Mouse (Mus musculus): ENCODE results near the gene Shank2. TPM values are rescaled to one million over a fixed set of nuclear protein-coding genes. Genes with fewer than 3 reads are reported as not detected.

Shank2 gene
- polyA plus RNA-seq (2011; ENCODE audit: insufficient read depth, insufficient read length, low replicate concordance, missing spikeins) = 2.0 TPM in 1 of 2 replicates, not detected in the other

GRCm38 (mm10) chr7:144001628-144002027 lies at the start of gene Shank2:
Gene Shank2 (plus strand): TSS chr7:144001928.
- Histone ChIP-seq H3K27ac (ENCODE audit: control insufficient read depth, insufficient read depth, low read depth, low read length, poor library complexity) (no peak within 1 kb of the TSS), H3K4me1 (ENCODE audit: control insufficient read depth, insufficient read depth, low read length) (no peaks in the 10 kb centered on the region), H3K4me3 (replicated peaks; ENCODE audit: control insufficient read depth, low read depth, low read length) (no peak within 1 kb of the TSS)
- WGBS = 68% methylated on average over 3 of the region's 3 CpGs
- TF ChIP-seq CTCF (IDR thresholded peaks at IDR 0.05; ENCODE audit: control insufficient read depth, insufficient read depth, low read length) (no peak), POLR2A (IDR thresholded peaks at IDR 0.05; ENCODE audit: borderline replicate concordance, control insufficient read depth, low read depth, low read length) (no peak)

GRCm38 (mm10) chr7:143952130-143952529 lies 49.6 kb upstream of the Shank2 start:
- H3K4me3 ChIP-seq (replicated peaks; ENCODE audit: control insufficient read depth, low read depth, low read length) = no peak overlapping the region
- TF ChIP-seq POLR2A (IDR thresholded peaks at IDR 0.05; ENCODE audit: borderline replicate concordance, control insufficient read depth, low read depth, low read length) = no peak
- no peak for TF ChIP-seq CTCF (IDR thresholded peaks at IDR 0.05; ENCODE audit: control insufficient read depth, insufficient read depth, low read length)
- no peaks in the 10 kb centered on the region for H3K4me1 ChIP-seq (ENCODE audit: control insufficient read depth, insufficient read depth, low read length)
- H3K27ac ChIP-seq (ENCODE audit: control insufficient read depth, insufficient read depth, low read depth, low read length, poor library complexity) = no peak overlapping the region
- 79% methylated on average over 3 of the region's 3 CpGs for WGBS

- H3K27ac ChIP-seq (ENCODE audit: control insufficient read depth, insufficient read depth, low read depth, low read length, poor library complexity) = no peak overlapping the region
- H3K4me3 ChIP-seq (replicated peaks; ENCODE audit: control insufficient read depth, low read depth, low read length) = no peak overlapping the region
- TF ChIP-seq CTCF (IDR thresholded peaks at IDR 0.05; ENCODE audit: control insufficient read depth, insufficient read depth, low read length) (no peak), POLR2A (IDR thresholded peaks at IDR 0.05; ENCODE audit: borderline replicate concordance, control insufficient read depth, low read depth, low read length) (no peak)
- H3K4me1 ChIP-seq (ENCODE audit: control insufficient read depth, insufficient read depth, low read length) = no peaks in the 10 kb centered on the region
- 75% methylated on average over 6 of the region's 6 CpGs for WGBS
Measured at GRCm38 (mm10) chr7:143956575-143957295, 45.0 kb upstream of the Shank2 start.

GRCm38 (mm10) chr7:143958030-143958565 lies 43.6 kb upstream of the Shank2 start:
- Histone ChIP-seq H3K27ac (ENCODE audit: control insufficient read depth, insufficient read depth, low read depth, low read length, poor library complexity) (no peak overlapping the region), H3K4me1 (ENCODE audit: control insufficient read depth, insufficient read depth, low read length) (no peaks in the 10 kb centered on the region), H3K4me3 (replicated peaks; ENCODE audit: control insufficient read depth, low read depth, low read length) (no peak overlapping the region)
- WGBS = 69% methylated on average over 11 of the region's 11 CpGs
- no peak for TF ChIP-seq POLR2A (IDR thresholded peaks at IDR 0.05; ENCODE audit: borderline replicate concordance, control insufficient read depth, low read depth, low read length)
- TF ChIP-seq CTCF (IDR thresholded peaks at IDR 0.05; ENCODE audit: control insufficient read depth, insufficient read depth, low read length) = no peak

- TF ChIP-seq POLR2A (IDR thresholded peaks at IDR 0.05; ENCODE audit: borderline replicate concordance, control insufficient read depth, low read depth, low read length) (no peak), CTCF (IDR thresholded peaks at IDR 0.05; ENCODE audit: control insufficient read depth, insufficient read depth, low read length) (no peak)
- Histone ChIP-seq H3K27ac (ENCODE audit: control insufficient read depth, insufficient read depth, low read depth, low read length, poor library complexity) (no peak overlapping the region), H3K4me1 (ENCODE audit: control insufficient read depth, insufficient read depth, low read length) (no peaks in the 10 kb centered on the region), H3K4me3 (replicated peaks; ENCODE audit: control insufficient read depth, low read depth, low read length) (no peak overlapping the region)
- 80% methylated on average over 5 of the region's 5 CpGs for WGBS
Measured at GRCm38 (mm10) chr7:143963813-143964212, 37.9 kb upstream of the Shank2 start.

DNA sequence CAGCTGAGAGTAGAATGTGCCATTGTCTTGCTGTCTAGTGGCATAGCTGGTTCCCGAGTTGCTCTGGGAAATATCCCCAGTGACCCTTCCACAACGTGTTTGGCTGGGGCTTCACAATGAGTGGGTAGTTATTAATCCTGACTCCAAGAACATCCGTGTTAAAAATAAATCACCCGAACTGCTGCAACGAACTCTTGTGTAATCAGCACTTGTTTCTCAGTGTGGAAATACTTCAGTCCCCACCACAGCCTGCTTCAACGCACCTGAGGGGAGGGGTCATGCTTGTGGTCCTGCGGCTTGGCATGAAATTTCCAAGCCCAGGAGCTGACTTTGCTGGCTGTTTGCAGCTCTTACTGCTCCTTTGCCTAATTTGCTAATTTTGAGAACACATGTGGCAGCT lies 35.1 kb upstream of the Shank2 start:
- H3K4me1 ChIP-seq (ENCODE audit: control insufficient read depth, insufficient read depth, low read length) = no peaks in the 10 kb centered on the region
- WGBS = 55% methylated on average over 7 of the region's 7 CpGs
- no peak overlapping the region for H3K4me3 ChIP-seq (replicated peaks; ENCODE audit: control insufficient read depth, low read depth, low read length)
- H3K27ac ChIP-seq (ENCODE audit: control insufficient read depth, insufficient read depth, low read depth, low read length, poor library complexity) = no peak overlapping the region
- TF ChIP-seq POLR2A (IDR thresholded peaks at IDR 0.05; ENCODE audit: borderline replicate concordance, control insufficient read depth, low read depth, low read length) = no peak
- no peak for TF ChIP-seq CTCF (IDR thresholded peaks at IDR 0.05; ENCODE audit: control insufficient read depth, insufficient read depth, low read length)

GRCm38 (mm10) chr7:143977491-143977830 lies 24.3 kb upstream of the Shank2 start:
- Histone ChIP-seq H3K4me3 (replicated peaks; ENCODE audit: control insufficient read depth, low read depth, low read length) (no peak overlapping the region), H3K27ac (ENCODE audit: control insufficient read depth, insufficient read depth, low read depth, low read length, poor library complexity) (no peak overlapping the region), H3K4me1 (ENCODE audit: control insufficient read depth, insufficient read depth, low read length) (no peaks in the 10 kb centered on the region)
- 13% methylated on average over 5 of the region's 5 CpGs for WGBS
- TF ChIP-seq CTCF (IDR thresholded peaks at IDR 0.05; ENCODE audit: control insufficient read depth, insufficient read depth, low read length) (no peak), POLR2A (IDR thresholded peaks at IDR 0.05; ENCODE audit: borderline replicate concordance, control insufficient read depth, low read depth, low read length) (no peak)

DNA sequence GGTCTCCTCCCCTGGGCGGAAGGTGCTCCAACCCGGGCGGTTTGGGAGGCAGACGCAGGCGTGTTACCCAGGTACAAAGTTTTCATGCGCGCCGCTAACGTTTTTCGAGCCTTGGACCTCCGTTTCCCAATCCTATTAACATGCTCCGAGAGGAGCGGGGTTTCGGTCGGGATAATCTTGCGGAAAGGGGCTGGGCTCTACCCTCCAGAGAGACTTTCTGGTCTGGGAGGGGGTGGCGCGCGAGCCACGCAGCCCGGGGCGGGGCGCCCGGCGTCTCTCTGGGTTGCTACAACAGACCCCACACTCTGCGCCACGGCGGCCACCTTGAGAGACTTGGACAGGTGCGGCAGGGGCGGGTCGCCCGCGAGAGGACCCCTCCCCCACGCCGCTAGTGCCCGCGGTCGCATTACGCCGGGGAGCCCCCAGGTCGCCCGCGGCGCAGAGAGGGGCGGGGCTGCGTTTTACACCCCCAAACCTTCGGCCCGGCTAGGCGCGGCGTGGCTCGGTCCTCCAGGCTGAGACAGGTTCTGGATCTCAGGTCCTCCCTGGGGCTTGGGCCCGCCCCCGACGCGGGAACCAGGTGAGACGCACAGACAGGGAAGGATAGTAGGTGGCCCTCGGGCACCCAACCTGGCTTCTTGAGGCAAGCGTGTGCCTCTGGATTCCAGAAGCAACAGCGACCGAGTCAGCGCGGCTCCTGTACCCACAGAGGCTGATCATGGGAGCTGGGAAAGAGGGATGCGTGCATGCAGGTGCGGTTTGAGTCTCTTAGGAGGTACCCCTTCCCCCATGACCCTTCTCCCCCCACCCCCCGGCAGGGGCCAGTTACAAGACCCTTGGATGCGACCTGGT lies 23.7 kb upstream of the Shank2 start:
- no peak overlapping the region for H3K4me3 ChIP-seq (replicated peaks; ENCODE audit: control insufficient read depth, low read depth, low read length)
- no peak for TF ChIP-seq CTCF (IDR thresholded peaks at IDR 0.05; ENCODE audit: control insufficient read depth, insufficient read depth, low read length)
- TF ChIP-seq POLR2A (IDR thresholded peaks at IDR 0.05; ENCODE audit: borderline replicate concordance, control insufficient read depth, low read depth, low read length) = no peak
- no peaks in the 10 kb centered on the region for H3K4me1 ChIP-seq (ENCODE audit: control insufficient read depth, insufficient read depth, low read length)
- no peak overlapping the region for H3K27ac ChIP-seq (ENCODE audit: control insufficient read depth, insufficient read depth, low read depth, low read length, poor library complexity)
- 5% methylated on average over 65 of the region's 67 CpGs for WGBS

Data from bone marrow, adult 2 months (tissue).